Mouse (Mus musculus): ENCODE measurements around the gene Myoz1. TPM values are rescaled to one million over a fixed set of nuclear protein-coding genes. Genes with fewer than 3 reads are reported as not detected.

Myoz1 gene
- polyA plus RNA-seq, 1 experiment from 2014 or later, result not detected

- ATAC-seq (ENCODE audit: low FRiP score), result no peak
- H3K27ac ChIP-seq, result no peak overlapping the region
- H3K9ac ChIP-seq, result no peak overlapping the region
- no peaks in the 10 kb centered on the region for H3K36me3 ChIP-seq (replicated peaks; ENCODE audit: control insufficient read depth, insufficient read depth)
- H3K4me2 ChIP-seq (replicated peaks), result no peak overlapping the region
- WGBS, result 88% methylated on average over 3 of the region's 3 CpGs
- no peak for DNase-seq (ENCODE audit: low spot score)
- H3K27me3 ChIP-seq (ENCODE audit: control insufficient read depth, insufficient read depth, low read length), result no peaks in the 10 kb centered on the region
- H3K9me3 ChIP-seq (ENCODE audit: control insufficient read depth, low read length), result no peaks in the 10 kb centered on the region
- no peaks in the 10 kb centered on the region for H3K4me1 ChIP-seq (replicated peaks; ENCODE audit: control insufficient read depth, insufficient read depth, low read length)
- H3K4me3 ChIP-seq (replicated peaks; ENCODE audit: low read length), result no peak overlapping the region
Measured at GRCm38 (mm10) chr14:20626971-20627370, 29.4 kb downstream of the Myoz1 start.

GRCm38 (mm10) chr14:20626447-20626846, 29.9 kb downstream of the Myoz1 start:
- DNase-seq (ENCODE audit: low spot score) (no peak), ATAC-seq (ENCODE audit: low FRiP score) (no peak)
- WGBS, result 83% methylated on average over 2 of the region's 2 CpGs
- H3K9me3 ChIP-seq (ENCODE audit: control insufficient read depth, low read length), result no peaks in the 10 kb centered on the region
- H3K4me2 ChIP-seq (replicated peaks), result no peak overlapping the region
- no peaks in the 10 kb centered on the region for H3K4me1 ChIP-seq (replicated peaks; ENCODE audit: control insufficient read depth, insufficient read depth, low read length)
- no peak overlapping the region for H3K27ac ChIP-seq
- no peak overlapping the region for H3K4me3 ChIP-seq (replicated peaks; ENCODE audit: low read length)
- H3K36me3 ChIP-seq (replicated peaks; ENCODE audit: control insufficient read depth, insufficient read depth), result no peaks in the 10 kb centered on the region
- H3K27me3 ChIP-seq (ENCODE audit: control insufficient read depth, insufficient read depth, low read length), result no peaks in the 10 kb centered on the region
- no peak overlapping the region for H3K9ac ChIP-seq

GRCm38 (mm10) chr14:20622907-20623306, 33.4 kb downstream of the Myoz1 start:
- no peak overlapping the region for H3K4me2 ChIP-seq (replicated peaks)
- H3K9ac ChIP-seq, result no peak overlapping the region
- H3K27me3 ChIP-seq (ENCODE audit: control insufficient read depth, insufficient read depth, low read length), result no peaks in the 10 kb centered on the region
- no peak overlapping the region for H3K4me3 ChIP-seq (replicated peaks; ENCODE audit: low read length)
- H3K4me1 ChIP-seq (replicated peaks; ENCODE audit: control insufficient read depth, insufficient read depth, low read length), result no peaks in the 10 kb centered on the region
- DNase-seq (ENCODE audit: low spot score) (no peak), ATAC-seq (ENCODE audit: low FRiP score) (no peak)
- H3K27ac ChIP-seq, result no peak overlapping the region
- 96% methylated on average over 3 of the region's 3 CpGs for WGBS
- H3K36me3 ChIP-seq (replicated peaks; ENCODE audit: control insufficient read depth, insufficient read depth), result no peaks in the 10 kb centered on the region
- no peaks in the 10 kb centered on the region for H3K9me3 ChIP-seq (ENCODE audit: control insufficient read depth, low read length)

GRCm38 (mm10) chr14:20622412-20622811, 33.9 kb downstream of the Myoz1 start:
- Histone ChIP-seq H3K4me3 (replicated peaks; ENCODE audit: low read length) (no peak overlapping the region), H3K27ac (no peak overlapping the region), H3K9ac (no peak overlapping the region), H3K4me1 (replicated peaks; ENCODE audit: control insufficient read depth, insufficient read depth, low read length) (no peaks in the 10 kb centered on the region), H3K36me3 (replicated peaks; ENCODE audit: control insufficient read depth, insufficient read depth) (no peaks in the 10 kb centered on the region), H3K4me2 (replicated peaks) (no peak overlapping the region), H3K27me3 (ENCODE audit: control insufficient read depth, insufficient read depth, low read length) (no peaks in the 10 kb centered on the region), H3K9me3 (ENCODE audit: control insufficient read depth, low read length) (no peaks in the 10 kb centered on the region)
- no peak for DNase-seq (ENCODE audit: low spot score)
- ATAC-seq (ENCODE audit: low FRiP score), result no peak
- 97% methylated on average over 2 of the region's 2 CpGs for WGBS

DNA sequence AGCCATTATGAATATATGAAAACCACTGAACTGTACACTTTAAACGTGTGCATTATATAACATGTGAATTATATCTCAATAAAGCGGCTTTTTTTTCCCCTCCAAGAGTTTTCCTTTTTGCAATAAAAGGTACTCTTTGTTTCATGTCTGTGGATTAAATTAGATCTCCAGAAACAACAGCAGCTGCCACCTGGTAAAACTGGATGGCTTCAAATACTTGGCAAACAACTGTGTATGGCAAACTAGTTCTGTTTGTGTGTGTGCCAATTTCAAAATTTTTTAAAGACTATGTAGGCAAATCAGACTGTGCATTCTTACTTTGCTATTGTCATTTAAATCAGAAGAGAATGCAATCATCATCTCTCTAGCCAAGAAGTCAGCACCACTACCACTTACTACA, 34.4 kb downstream of the Myoz1 start:
- H3K4me2 ChIP-seq (replicated peaks), result no peak overlapping the region
- no peaks in the 10 kb centered on the region for H3K36me3 ChIP-seq (replicated peaks; ENCODE audit: control insufficient read depth, insufficient read depth)
- no peak for DNase-seq (ENCODE audit: low spot score)
- WGBS, result 85% methylated on average over 2 of the region's 2 CpGs
- ATAC-seq (ENCODE audit: low FRiP score), result no peak
- H3K27me3 ChIP-seq (ENCODE audit: control insufficient read depth, insufficient read depth, low read length), result no peaks in the 10 kb centered on the region
- H3K4me1 ChIP-seq (replicated peaks; ENCODE audit: control insufficient read depth, insufficient read depth, low read length), result no peaks in the 10 kb centered on the region
- no peaks in the 10 kb centered on the region for H3K9me3 ChIP-seq (ENCODE audit: control insufficient read depth, low read length)
- no peak overlapping the region for H3K4me3 ChIP-seq (replicated peaks; ENCODE audit: low read length)
- H3K9ac ChIP-seq, result no peak overlapping the region
- no peak overlapping the region for H3K27ac ChIP-seq

DNA sequence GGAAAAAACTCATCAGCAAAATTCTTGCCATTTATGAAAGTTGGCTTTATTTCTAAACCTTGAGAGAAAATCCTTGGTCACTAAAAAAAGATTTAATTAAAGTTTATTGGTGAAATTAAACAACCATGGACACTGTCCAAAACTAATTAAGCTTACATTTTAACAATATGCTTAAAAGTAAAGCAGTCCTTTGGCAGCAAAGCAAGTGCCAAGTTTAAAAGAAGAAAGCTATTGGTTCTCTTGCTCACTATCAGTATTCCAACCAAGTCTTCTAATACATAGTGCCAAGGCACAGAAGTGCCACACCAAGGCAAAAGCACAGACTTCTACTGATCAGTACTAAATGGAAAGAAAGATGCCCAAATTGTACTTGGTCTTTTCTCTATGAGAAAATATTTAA, 37.2 kb downstream of the Myoz1 start:
- Histone ChIP-seq H3K36me3 (replicated peaks; ENCODE audit: control insufficient read depth, insufficient read depth) (no peaks in the 10 kb centered on the region), H3K4me3 (replicated peaks; ENCODE audit: low read length) (no peak overlapping the region), H3K9ac (no peak overlapping the region), H3K4me2 (replicated peaks) (no peak overlapping the region), H3K27ac (no peak overlapping the region), H3K27me3 (ENCODE audit: control insufficient read depth, insufficient read depth, low read length) (no peaks in the 10 kb centered on the region), H3K9me3 (ENCODE audit: control insufficient read depth, low read length) (no peaks in the 10 kb centered on the region), H3K4me1 (replicated peaks; ENCODE audit: control insufficient read depth, insufficient read depth, low read length) (peaks cover 4% of the 10 kb centered on the region; the same call in 1 of the 2 replicates)
- DNase-seq (ENCODE audit: low spot score) (no peak), ATAC-seq (ENCODE audit: low FRiP score) (no peak)

DNA sequence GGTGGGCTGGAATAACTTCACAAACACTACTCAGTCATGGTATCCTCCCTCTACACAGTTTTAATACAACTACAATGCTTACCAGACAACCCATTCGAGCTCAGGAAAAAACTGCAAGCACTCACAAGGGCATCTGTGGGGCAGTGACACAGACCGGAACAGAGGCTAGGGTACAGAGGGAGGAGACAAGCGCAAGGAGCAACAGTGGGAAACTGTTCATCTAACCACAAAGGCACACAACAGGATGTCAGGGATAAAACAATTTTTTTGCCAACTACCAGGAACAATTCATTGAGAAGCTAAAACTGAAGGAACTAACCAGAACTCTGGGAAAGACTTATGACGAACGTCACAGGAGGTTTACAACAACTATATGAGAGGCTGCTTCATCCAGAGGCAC, 38.1 kb downstream of the Myoz1 start:
- Histone ChIP-seq H3K27ac (0 out of 2 replicates have a peak overlapping the region, but pooled peaks have one; percentile 8), H3K4me2 (replicated peaks) (no peak overlapping the region), H3K4me3 (replicated peaks; ENCODE audit: low read length) (no peak overlapping the region), H3K36me3 (replicated peaks; ENCODE audit: control insufficient read depth, insufficient read depth) (no peaks in the 10 kb centered on the region), H3K9me3 (ENCODE audit: control insufficient read depth, low read length) (no peaks in the 10 kb centered on the region), H3K27me3 (ENCODE audit: control insufficient read depth, insufficient read depth, low read length) (no peaks in the 10 kb centered on the region), H3K9ac (no peak overlapping the region), H3K4me1 (replicated peaks; ENCODE audit: control insufficient read depth, insufficient read depth, low read length) (peaks cover 4% of the 10 kb centered on the region; the same call in 1 of the 2 replicates)
- WGBS, result 70% methylated on average over 5 of the region's 5 CpGs
- ATAC-seq (ENCODE audit: low FRiP score), result no peak
- no peak for DNase-seq (ENCODE audit: low spot score)

- H3K4me1 ChIP-seq (replicated peaks; ENCODE audit: control insufficient read depth, insufficient read depth, low read length), result peaks cover 4% of the 10 kb centered on the region; the same call in 1 of the 2 replicates
- WGBS, result 29% methylated on average over 2 of the region's 2 CpGs
- H3K9me3 ChIP-seq (ENCODE audit: control insufficient read depth, low read length), result no peaks in the 10 kb centered on the region
- no peak overlapping the region for H3K27ac ChIP-seq
- H3K27me3 ChIP-seq (ENCODE audit: control insufficient read depth, insufficient read depth, low read length), result no peaks in the 10 kb centered on the region
- no peak overlapping the region for H3K4me3 ChIP-seq (replicated peaks; ENCODE audit: low read length)
- ATAC-seq (ENCODE audit: low FRiP score) (no peak), DNase-seq (ENCODE audit: low spot score) (no peak)
- H3K4me2 ChIP-seq (replicated peaks), result no peak overlapping the region
- H3K9ac ChIP-seq, result no peak overlapping the region
- H3K36me3 ChIP-seq (replicated peaks; ENCODE audit: control insufficient read depth, insufficient read depth), result no peaks in the 10 kb centered on the region
Measured at GRCm38 (mm10) chr14:20616421-20616820, 39.9 kb downstream of the Myoz1 start.

GRCm38 (mm10) chr14:20615075-20615474, 41.3 kb downstream of the Myoz1 start:
- WGBS, result 96% methylated on average over 2 of the region's 2 CpGs
- ATAC-seq (ENCODE audit: low FRiP score) (no peak), DNase-seq (ENCODE audit: low spot score) (no peak)

GRCm38 (mm10) chr14:20612820-20613219, 43.5 kb downstream of the Myoz1 start:
- H3K9ac ChIP-seq, result no peak overlapping the region
- ATAC-seq (ENCODE audit: low FRiP score), result no peak
- 97% methylated on average over 1 of the region's 1 CpGs for WGBS
- no peaks in the 10 kb centered on the region for H3K36me3 ChIP-seq (replicated peaks; ENCODE audit: control insufficient read depth, insufficient read depth)
- H3K4me1 ChIP-seq (replicated peaks; ENCODE audit: control insufficient read depth, insufficient read depth, low read length), result peaks cover 4% of the 10 kb centered on the region; the same call in 1 of the 2 replicates
- no peaks in the 10 kb centered on the region for H3K9me3 ChIP-seq (ENCODE audit: control insufficient read depth, low read length)
- H3K4me3 ChIP-seq (replicated peaks; ENCODE audit: low read length), result no peak overlapping the region
- no peaks in the 10 kb centered on the region for H3K27me3 ChIP-seq (ENCODE audit: control insufficient read depth, insufficient read depth, low read length)
- no peak for DNase-seq (ENCODE audit: low spot score)
- H3K4me2 ChIP-seq (replicated peaks), result no peak overlapping the region
- no peak overlapping the region for H3K27ac ChIP-seq

More at GRCm38 (mm10) chr14:20615075-20615474, 41.3 kb downstream of the Myoz1 start:
- H3K4me3 ChIP-seq (replicated peaks; ENCODE audit: low read length), result no peak overlapping the region
- H3K9ac ChIP-seq, result no peak overlapping the region
- H3K36me3 ChIP-seq (replicated peaks; ENCODE audit: control insufficient read depth, insufficient read depth), result no peaks in the 10 kb centered on the region
- H3K4me1 ChIP-seq (replicated peaks; ENCODE audit: control insufficient read depth, insufficient read depth, low read length), result peaks cover 4% of the 10 kb centered on the region; the same call in 1 of the 2 replicates
- H3K4me2 ChIP-seq (replicated peaks), result no peak overlapping the region
- no peak overlapping the region for H3K27ac ChIP-seq
- H3K27me3 ChIP-seq (ENCODE audit: control insufficient read depth, insufficient read depth, low read length), result no peaks in the 10 kb centered on the region
- H3K9me3 ChIP-seq (ENCODE audit: control insufficient read depth, low read length), result no peaks in the 10 kb centered on the region

Measured in hindbrain, embryonic 14.5 days (tissue).